Mouse (Mus musculus): Measurements from ENCODE around the gene Shbg. TPM values are rescaled to one million over a fixed set of nuclear protein-coding genes. Genes with fewer than 3 reads are reported as not detected.

Gene Shbg
- total RNA-seq, 2 experiments from 2014 or later, result not detected

DNA sequence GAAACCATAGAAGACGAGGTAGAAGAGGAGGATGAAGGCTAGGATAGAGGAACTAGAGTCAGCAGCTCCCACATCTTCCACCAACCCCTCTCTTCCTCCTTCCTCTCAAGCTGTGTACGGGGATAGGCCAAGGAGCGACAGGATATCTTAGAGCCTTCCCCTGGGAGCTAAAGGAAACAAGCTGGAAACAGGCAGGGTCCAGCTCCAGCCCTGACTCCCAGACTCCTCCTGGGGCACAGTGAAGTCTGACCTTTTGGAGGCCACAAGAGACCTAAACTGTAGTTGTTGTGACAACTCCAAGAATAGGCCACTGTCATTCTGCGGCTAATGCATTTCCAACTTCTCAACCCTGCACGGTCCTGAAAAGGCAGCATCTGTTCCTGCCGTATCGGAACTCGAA, 14.2 kb downstream of the Shbg start:
- intact Hi-C loops (cut with DNase I), result no loop called here
- DNase-seq, result no peak

DNA sequence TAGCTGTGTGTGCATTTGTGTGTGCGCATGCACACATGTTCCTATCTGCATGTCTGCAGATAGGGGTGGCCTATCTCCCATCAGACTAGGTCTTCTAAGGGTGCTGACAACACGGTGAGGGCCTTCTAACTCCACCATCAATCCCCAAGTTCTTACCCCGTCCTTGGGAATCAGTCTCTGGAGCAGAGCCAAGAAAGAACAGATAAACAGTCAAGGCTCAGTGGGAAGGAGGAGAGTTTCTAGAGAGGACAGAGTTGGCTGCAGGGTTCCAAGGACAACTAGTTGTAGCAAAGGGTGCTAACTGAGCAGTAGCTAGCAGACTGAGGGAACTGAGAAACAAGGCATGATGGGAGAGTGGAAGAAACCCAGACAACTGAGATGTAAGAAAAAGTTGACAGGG, 15.9 kb downstream of the Shbg start:
- no peak for DNase-seq
- intact Hi-C loops (cut with DNase I), result no loop called here

DNA sequence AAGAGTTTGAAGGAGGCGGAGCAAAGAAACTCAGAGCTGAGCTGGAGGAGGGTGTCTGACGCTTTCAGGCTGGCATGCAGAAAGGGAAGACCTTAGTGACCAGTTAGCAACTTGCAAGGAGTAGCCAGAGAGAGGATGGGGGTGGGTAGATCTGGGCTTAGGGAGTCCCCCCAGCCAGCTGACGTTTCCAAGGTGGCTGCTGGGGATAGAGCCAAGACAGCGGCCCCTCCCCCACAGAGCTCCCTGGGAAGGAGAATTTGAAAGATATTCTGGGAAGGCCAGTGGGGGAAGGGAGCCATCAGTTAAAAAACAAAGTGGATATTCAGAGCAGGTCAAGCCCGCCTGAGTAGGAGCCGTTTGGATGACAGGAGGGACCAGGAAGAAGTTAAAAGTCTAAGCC, 17.6 kb downstream of the Shbg start:
- peak; percentile 86 for DNase-seq
- intact Hi-C loops (cut with DNase I), result no loop called here

DNA sequence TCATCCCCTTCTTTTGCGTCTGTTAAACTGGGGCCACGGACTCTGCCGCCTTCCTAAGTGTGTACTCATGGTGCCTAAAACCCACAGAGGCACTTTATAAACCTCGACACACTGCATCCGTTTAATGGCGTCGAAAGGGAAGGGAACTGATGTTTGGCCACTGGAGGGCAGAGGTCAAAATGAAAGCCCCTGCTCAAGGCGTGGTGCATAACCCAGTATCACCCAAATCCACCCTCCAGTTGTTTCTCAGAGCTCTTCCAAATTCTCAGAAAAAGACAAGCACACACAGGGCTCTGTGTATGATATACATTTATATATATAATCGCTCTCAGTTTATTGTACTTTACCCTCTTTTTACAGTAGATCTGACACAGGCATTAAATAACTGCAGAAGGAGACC, 18.3 kb downstream of the Shbg start:
- DNase-seq, result no peak
- intact Hi-C loops (cut with DNase I), result no loop called here

DNA sequence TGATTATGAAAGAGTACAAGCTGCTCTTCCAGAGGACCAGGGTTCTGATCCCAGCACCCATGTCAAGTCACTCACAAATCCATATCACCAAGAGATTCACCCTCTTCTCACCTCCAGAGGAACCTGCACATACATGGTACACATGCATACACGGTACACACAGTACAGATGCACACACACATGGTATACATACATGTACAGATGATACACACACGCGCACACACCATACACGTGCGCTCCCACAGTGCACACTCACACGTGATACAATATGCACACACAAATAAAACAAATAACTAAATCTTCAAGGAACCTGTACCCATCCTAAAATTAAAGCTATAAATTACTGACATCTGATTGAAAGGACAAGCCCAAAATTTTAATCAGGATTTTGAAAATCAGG, 22.9 kb downstream of the Shbg start:
- DNase-seq, result no peak
- intact Hi-C loops (cut with DNase I), result no loop called here

DNA sequence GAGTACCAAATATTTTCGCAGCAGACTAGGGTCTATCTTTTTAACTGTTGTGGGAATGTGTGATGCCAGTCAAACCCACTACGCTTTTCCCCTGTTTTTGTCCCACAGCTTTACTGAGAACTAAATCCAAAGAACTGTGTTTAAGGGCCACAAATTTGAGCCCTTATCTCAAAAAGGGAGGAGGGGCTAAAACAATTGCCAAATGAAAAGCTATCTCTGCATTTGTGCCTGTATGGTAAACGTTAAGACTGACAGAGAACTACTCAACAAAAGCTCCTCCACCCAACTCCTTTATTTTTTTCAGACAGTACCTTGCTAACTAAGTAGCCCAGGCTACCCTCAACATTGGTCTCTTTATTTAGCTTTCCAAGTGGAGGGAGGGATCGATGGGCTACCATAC, 24.9 kb downstream of the Shbg start:
- DNase-seq, result no peak
- intact Hi-C loops (cut with DNase I), result no loop called here

DNA sequence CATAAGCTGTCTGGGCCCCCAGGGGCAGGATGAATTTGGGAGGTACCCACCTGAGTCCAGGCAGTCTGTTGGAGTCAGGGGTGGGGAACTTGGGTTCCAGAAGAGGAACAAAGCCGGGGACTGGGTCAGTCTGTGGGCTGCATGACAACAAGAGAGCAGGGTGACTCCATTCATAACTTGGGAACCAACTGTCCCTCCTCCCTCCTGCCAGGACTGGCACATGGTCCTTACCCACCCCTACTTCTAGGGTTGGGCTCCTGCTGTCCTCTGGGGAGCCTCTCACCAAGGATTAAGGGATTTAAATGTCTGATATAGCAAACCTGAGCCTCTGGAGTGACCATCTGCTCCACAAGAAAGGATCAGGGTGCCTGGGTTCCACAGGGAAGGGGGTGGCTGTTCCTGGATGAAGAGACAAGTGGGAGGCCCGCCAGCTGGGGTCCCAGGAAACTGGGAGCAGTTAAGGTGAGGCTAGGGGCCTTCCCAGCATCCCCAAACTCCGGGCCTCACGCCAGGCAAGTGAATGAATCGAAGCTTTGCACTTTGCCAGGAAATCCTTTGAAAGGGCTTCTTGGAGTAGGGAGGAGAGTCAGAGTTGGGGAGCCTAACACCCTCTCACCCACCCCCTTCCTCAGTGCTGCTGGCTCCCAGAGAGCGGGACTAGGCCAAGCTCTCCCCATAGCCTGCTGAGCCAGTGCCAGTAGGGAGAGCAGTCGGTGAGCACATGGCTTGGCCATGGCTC, 25.6 kb downstream of the Shbg start:
- peak; percentile 82 for DNase-seq
- intact Hi-C loops (cut with DNase I), result no loop called here

DNA sequence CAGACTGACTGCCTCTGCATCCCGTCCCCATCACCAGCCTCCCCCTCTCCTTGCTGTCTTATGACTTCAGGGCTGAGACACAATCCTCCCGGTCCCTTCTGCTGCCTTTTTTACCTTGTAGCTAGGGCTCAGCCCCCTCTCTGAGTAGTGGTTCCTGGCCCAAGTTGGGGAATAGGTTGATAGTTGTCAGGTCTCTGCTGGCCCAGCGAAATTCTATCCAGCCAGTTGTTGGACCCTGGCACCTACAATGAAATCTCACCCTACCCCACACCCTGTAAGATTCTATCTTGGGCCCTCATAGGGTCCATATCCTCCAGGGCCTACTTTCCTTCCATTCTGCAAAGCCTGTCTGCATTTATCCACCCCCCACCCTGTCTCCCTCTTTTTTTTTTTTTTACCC, 26.3 kb downstream of the Shbg start:
- no peak for DNase-seq
- intact Hi-C loops (cut with DNase I), result no loop called here

DNA sequence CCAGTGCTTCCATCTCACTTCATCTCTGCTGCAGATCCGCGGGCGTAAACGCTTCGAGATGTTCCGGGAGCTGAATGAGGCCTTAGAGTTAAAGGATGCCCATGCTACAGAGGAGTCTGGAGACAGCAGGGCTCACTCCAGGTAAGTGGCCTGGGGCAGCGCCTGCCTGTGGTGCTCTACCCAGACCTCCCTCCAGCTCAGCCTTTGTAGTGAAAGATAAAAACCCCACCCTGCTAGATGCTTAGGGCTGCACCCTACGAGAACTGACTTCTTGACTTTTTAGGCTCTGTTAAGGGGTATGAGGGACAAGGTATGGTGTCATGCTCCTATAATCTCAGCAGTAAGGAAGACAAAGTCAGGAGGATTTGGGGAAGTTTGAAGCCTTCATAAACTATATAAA, 27.1 kb downstream of the Shbg start:
- DNase-seq, result no peak
- intact Hi-C loops (cut with DNase I), result no loop called here

DNA sequence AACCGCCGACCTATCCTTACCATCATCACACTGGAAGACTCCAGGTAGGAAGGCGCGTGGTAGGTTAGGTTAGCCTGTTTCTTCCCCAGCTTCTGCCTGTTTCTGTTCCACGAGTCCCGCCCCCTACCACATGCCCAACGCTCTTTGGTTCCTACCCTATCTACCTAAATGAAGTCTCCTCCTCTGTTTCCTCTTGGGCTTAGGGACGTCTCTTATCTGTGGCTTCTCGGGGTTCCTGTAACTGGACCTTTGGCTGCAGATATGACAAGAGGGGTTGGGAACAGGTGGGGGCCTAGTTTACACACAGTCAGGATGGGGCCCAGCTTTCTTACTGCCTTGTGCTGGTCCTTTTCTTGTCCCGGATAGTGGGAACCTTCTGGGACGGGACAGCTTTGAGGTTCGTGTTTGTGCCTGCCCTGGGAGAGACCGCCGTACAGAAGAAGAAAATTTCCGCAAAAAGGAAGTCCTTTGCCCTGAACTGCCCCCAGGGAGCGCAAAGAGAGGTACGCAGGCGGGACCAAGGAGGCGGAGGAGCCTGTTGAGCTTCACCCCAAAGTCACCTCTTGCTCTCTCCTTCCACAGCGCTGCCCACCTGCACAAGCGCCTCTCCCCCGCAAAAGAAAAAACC, 28.4 kb downstream of the Shbg start:
- intact Hi-C loops (cut with DNase I), result no loop called here
- DNase-seq, result no peak

DNA sequence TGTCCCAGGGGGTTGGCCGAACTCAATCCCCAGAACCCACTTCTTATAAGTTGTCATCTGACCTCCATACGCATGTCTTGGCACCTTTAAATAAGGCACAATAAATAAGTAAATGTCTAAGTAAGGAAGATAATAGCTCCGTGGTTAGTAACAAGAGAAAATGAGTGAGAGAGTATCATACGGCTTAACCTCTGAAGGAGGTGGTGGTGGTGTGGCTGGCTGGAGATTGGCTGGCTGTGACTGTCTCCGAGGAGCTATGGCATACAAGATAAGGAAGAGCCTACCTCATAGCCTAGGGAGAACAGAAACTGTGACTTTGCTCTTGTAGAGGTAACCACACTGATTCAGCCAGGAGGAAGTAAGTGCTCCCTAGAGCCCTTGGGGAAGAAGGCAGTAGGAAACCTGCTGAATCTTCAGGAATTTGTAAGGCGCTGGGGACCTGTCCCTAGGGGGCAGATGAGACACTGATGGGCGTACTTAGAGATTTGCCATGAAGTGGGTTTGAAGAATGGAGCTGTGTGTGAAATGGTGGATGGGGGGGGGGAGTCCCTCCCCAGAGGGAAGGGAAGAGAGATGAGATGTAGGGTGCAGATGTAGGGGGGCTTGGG, 31.9 kb downstream of the Shbg start:
- no peak for DNase-seq
- intact Hi-C loops (cut with DNase I), result no loop called here

DNA sequence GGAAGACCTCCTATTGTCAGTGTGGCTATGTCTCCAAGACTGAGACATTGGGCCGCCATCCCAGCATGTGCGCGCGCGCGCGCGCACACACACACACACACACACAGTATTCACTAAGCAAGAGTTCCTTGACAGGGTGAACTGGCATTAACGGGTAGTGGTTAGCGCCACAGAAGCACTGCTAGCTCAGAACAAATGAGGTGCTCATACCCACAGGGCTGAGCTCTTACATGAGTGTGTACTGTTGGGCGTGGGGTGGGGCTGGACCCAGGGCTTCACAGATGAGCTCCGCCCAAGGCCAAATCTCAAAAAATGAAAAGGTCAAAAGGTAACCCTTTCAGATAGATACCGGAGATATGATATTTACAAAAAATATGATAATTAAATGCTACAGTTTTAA, 32.8 kb downstream of the Shbg start:
- DNase-seq, result no peak
- intact Hi-C loops (cut with DNase I), result no loop called here

DNA sequence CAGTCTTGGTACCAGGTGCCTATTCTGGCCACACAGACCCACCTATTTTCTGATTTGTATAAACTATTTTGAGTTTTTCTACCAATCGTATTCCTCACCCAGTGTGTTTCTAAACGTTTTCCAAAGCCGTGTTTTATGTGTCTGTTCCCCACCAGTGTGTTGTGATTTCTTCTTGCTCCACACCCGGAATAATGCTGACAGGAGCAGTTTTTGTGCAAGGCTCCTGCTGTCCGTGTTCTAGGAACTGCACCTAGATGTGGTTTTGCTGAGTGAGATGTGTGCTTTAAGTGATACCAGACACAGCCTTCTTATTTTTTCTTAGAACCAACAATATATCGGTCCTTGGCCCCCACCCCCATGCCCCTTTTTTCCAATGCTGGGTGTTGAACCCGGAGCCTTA, 33.7 kb downstream of the Shbg start:
- intact Hi-C loops (cut with DNase I), result no loop called here
- DNase-seq, result no peak

DNA sequence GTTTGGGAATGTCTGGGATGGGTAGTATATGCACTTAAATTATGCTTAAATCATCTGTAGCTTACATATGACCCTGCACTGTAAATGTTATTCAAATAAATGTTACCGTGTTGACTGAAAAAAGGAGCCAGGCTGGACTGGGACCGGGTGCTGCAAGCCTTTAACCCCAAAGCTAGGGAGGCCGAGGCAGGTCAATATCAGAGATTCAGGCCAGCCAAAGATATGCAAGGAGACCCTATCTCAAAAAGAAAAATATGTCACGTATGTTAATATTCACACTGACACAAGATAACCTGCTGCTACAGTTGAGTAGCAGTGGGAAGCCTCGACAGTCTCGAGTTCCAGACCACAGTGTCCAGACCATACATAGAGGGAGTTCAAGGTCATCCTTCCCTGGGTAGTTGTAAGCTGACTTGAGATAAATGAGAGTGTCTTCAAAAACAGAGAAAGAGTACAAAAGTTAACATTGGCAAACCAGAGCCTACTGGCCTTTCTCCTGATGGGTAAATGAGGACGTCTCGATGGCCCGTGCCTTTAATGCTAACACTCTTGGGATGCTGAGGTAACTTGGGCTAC, 35.4 kb downstream of the Shbg start:
- intact Hi-C loops (cut with DNase I), result no loop called here
- DNase-seq, result no peak

DNA sequence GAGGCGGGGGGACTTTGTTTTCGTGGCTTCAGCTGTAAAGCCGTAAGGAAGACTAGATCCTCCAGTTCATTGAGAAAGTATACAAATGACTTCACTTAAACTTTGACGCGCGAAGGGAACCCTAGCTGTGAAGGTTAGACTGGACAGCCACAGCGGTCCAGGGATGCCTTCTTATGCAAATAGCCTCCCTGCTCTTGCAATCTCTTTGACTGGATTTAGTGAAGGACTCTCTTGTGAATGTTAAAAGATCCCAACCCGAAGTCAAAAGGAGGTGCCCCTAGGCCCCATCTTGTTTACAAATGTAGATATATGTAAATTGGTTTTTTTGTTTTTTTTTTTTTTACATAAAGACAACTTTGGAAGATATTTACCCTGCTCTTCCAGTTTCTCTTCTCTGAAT, 35.9 kb downstream of the Shbg start:
- DNase-seq, result no peak
- intact Hi-C loops (cut with DNase I), result no loop called here

DNA sequence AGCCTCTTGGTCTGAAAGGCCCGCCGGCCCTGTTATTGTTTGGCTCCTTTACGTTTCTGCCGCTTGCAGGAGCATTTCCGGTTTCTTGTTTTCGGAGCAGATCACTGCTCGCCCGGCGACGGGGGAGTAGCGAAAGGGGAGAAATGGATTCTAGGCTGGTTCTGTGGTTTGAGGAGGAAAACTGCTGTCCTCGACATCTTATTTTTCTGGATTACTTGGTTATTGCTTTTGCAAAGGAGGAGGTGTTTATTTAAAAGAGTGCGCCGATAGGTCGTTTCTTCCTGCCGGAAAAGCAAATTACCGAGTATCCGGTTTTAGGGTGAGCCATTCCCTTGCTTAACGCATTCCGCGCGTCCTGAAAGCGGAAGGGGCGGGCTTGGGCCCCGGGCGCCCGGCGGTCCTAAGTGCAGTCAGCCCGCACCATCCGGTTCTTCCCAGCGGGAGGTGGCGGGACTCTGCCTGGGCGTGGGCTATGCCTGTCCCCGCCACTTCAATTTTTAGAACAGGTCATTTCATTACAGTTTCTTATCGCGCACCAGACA, 36.5 kb downstream of the Shbg start:
- intact Hi-C loops (cut with DNase I), result no loop called here
- peak; percentile 97 for DNase-seq

DNA sequence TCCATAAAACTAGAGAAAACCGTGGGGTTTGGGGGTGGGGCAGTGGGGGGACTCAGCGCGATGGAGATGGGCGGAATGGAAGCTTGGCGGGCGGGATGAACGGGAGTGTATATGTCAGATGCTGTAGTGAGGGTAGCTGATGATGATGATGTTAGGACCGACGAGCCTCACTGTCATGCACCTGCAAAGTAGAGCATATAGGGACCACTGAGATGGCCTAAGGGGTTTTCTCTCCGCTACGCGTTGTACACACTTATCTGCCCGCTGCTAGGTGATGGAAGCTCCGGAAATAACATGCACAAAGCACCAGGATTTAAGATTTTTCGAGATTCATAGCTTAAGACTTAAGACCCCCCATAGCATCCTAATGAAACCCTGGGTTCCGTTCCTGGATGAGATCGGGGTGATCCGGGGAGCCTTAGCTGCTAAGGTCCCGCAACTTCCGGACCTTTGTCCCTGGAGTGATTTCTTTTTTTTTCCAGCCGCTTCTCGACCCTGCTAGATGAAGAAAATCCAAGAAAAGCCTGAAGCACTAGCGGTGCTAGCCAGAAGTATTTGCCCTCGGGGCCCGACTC, 37.0 kb downstream of the Shbg start:
- DNase-seq, result no peak
- intact Hi-C loops (cut with DNase I), result no loop called here

DNA sequence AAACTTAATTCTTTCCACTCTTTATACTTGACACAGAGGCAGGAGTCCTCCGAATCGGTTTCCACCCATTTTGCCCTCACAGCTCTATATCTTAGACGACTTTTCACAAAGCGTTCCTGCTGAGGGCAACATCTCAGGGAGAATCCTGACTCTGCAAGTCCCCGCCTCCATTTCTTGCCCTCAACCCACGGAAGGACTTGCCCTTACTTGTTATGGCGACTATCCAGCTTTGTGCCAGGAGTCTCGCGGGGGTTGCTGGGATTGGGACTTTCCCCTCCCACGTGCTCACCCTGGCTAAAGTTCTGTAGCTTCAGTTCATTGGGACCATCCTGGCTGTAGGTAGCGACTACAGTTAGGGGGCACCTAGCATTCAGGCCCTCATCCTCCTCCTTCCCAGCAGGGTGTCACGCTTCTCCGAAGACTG, 37.6 kb downstream of the Shbg start, which contains the start of the genes Wrap53 and Trp53:
Wrap53 (minus strand) TSS at position 165 of the 424 bp plus-strand sequence.
Trp53 (plus strand) TSS at position 269 of the 424 bp plus-strand sequence.
- intact Hi-C loops (cut with DNase I), result no loop called here
- peak; percentile 93 for DNase-seq

DNA sequence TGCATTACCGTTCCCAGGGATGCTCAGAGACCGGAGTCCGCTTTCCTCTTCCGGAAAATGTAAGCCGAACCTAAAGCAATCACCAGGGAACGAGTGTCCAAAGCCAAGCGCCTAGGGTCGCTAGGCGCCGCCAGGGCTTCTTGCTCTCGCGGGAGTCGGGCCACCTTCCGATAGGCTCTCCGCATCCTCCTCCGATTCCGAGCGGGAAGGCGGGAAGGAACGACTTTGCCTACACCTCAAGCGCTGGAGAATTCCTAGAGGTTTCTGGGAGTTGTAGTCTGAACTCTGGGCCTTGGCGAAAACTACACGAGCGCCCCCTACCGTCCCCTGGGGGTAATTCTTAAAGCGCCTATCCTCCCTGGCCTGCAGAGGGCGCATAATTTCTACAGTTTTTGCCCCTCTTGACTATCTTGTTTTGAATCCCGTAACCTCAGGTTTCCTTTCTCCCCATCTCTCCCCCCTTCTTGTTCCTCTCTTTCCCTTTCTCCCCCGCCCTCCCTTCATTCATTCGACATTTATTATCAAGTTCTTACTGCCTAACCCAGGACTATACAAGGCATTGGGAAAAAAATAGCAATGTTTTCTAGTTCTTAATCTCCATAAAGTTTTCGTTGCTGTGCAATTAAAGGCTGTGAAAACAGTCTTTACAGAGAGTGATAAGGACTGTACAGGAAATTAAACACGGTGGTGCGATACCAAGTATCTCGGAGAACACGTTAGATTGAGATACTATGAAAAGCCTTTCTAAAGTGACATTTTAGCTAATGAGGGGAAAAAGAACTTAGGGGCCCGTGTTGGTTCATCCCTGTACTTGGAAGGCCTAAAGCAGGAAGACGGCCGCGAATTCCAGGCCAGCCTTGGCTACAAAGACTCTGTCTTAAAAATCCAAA, 38.3 kb downstream of the Shbg start:
- intact Hi-C loops (cut with DNase I), result no loop called here
- peak; percentile 96 for DNase-seq

DNA sequence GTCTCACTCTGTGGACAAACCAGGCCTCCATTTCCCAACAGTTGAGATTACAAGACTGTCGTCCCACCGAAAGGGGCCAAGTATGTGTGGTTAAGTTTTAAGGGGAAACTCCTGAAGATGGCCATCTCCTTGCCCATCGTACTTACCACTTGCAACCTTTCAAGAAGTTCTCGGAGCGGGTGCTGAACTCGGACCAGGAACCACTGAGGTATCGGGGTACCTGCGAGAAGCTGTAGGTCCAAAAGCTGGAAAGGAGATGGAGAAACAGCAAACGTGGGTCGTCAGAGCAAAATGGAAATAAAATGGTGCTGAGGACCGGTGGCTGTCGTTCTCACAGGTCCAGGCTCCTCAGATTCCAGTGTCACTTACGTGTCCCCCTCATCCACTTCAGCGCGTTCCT, 39.4 kb downstream of the Shbg start:
- intact Hi-C loops (cut with DNase I), result no loop called here
- DNase-seq, result no peak
